Mouse (Mus musculus) lung, embryonic 14.5 days (tissue): Measurements from ENCODE around the gene Rbms1. TPM values are rescaled to one million over a fixed set of nuclear protein-coding genes. Genes with fewer than 3 reads are reported as not detected.
A peak's percentile ranks its signal among the peaks of the same experiment; 100 is the strongest.

Experiments
- ATAC-seq: fragments of 200-750 bp; cut with Nextera tagmentation; 2 replicates; pipeline ENCODE4 v1.8.0; 2017; ENCODE audit warnings: mild to moderate bottlenecking, moderate TSS enrichment, moderate library complexity; ENCODE audit not compliant: insufficient read depth
- DNase-seq: peaks from one replicate; pipeline ENCODE4 v3.0.0-alpha.2; 2015
- H3K27ac ChIP-seq: fragments of 300-500 bp; sonication (generic); 2 replicates; pipeline ENCODE4 v1.5.1; 2014; ENCODE audit warnings: low read depth, mild to moderate bottlenecking, moderate library complexity
- H3K27me3 ChIP-seq: fragments of 300-500 bp; sonication (generic); 2 replicates; pipeline ENCODE4 v1.6.1; 2014; ENCODE audit warnings: low read length, control low read depth; ENCODE audit not compliant: insufficient read depth
- H3K36me3 ChIP-seq: fragments of 300-500 bp; sonication (generic); 2 replicates; pipeline ENCODE4 v1.6.1; 2014; ENCODE audit warnings: control low read depth; ENCODE audit not compliant: insufficient read depth
- H3K4me1 ChIP-seq: fragments of 300-500 bp; sonication (generic); 2 replicates; pipeline ENCODE4 v1.6.1; 2014; ENCODE audit warnings: antibody characterized with exemption, control low read depth; ENCODE audit not compliant: insufficient read depth
- H3K4me2 ChIP-seq: fragments of 300-500 bp; sonication (generic); 2 replicates; pipeline ENCODE4 v1.6.1; 2014; ENCODE audit warnings: mild to moderate bottlenecking
- H3K4me3 ChIP-seq: fragments of 300-500 bp; sonication (generic); 2 replicates; pipeline ENCODE4 v1.5.1; 2014; ENCODE audit warnings: low read depth, low read length
- H3K9ac ChIP-seq: fragments of 300-500 bp; sonication (generic); 2 replicates; pipeline ENCODE4 v1.6.1; 2014
- H3K9me3 ChIP-seq: fragments of 300-500 bp; sonication (generic); 2 replicates; pipeline ENCODE4 v1.6.1; 2016; ENCODE audit warnings: low read depth, low read length, control low read depth
- CTCF ChIP-seq: IDR thresholded peaks from 2 replicates; pipeline ENCODE4 v1.5.1; 2016; ENCODE audit warnings: antibody characterized with exemption, low read depth
- WGBS: fragments of 180-500 bp; shearing (Covaris S2); extraction: QIAGEN DNeasy Blood & Tissue Kit; methylation state at CpG from one replicate; pipeline ENCODE4 v1.1.7; 2014; 5-methylcytosine and 5-hydroxymethylcytosine counted together
- polyA plus RNA-seq: library from polyadenylated mRNA; unstranded; fragments of >200 nt; fragmentation: Nextera tagmentation; extraction: Ambion mirVana; gene quantifications from 2 replicates; pipeline ENCODE4 v1.2.1, GENCODE M21; 2014

Rbms1 gene
- 127 and 136 TPM in 2 replicates for polyA plus RNA-seq

- peak; percentile 85 for DNase-seq
- Histone ChIP-seq H3K27ac (peak within 1 kb of the TSS; percentile 99), H3K4me3 (peak within 1 kb of the TSS; percentile 80), H3K27me3 (no peaks in the 10 kb centered on the region), H3K4me2 (peak within 1 kb of the TSS; percentile 62), H3K9ac (peak within 1 kb of the TSS; percentile 89), H3K9me3 (no peaks in the 10 kb centered on the region), H3K4me1 (peaks cover 5% of the 10 kb centered on the region; the same call in 1 of the 2 replicates), H3K36me3 (no peaks in the 10 kb centered on the region)
- WGBS = under 1% methylated on average over 46 of the region's 51 CpGs
- no peak for TF ChIP-seq CTCF
- peak; percentile 75 for ATAC-seq
These were observed at the start of gene Rbms1 for GRCm38 (mm10) chr2:60962671-60963421. Gene Rbms1 (minus strand): TSS chr2:60963192.

- Histone ChIP-seq H3K4me3 (no peak overlapping the region), H3K9me3 (no peaks in the 10 kb centered on the region), H3K27me3 (no peaks in the 10 kb centered on the region), H3K9ac (no peak overlapping the region), H3K36me3 (no peaks in the 10 kb centered on the region), H3K27ac (no peak overlapping the region), H3K4me1 (no peaks in the 10 kb centered on the region), H3K4me2 (no peak overlapping the region)
- DNase-seq = no peak
- 60% methylated on average over 3 of the region's 3 CpGs for WGBS
- ATAC-seq = no peak
- TF ChIP-seq CTCF = no peak
These were observed 49.3 kb upstream of the Rbms1 start for GRCm38 (mm10) chr2:61012249-61012828.

- no peaks in the 10 kb centered on the region for H3K27me3 ChIP-seq
- H3K9ac ChIP-seq = no peak overlapping the region
- 62% methylated on average over 5 of the region's 5 CpGs for WGBS
- no peak for ATAC-seq
- no peak overlapping the region for H3K4me3 ChIP-seq
- H3K9me3 ChIP-seq = no peaks in the 10 kb centered on the region
- no peaks in the 10 kb centered on the region for H3K4me1 ChIP-seq
- no peak for TF ChIP-seq CTCF
- H3K36me3 ChIP-seq = no peaks in the 10 kb centered on the region
- DNase-seq = peak; percentile 65
- no peak overlapping the region for H3K4me2 ChIP-seq
- H3K27ac ChIP-seq = no peak overlapping the region
These were observed 23.3 kb upstream of the Rbms1 start for GRCm38 (mm10) chr2:60986286-60986685.

GRCm38 (mm10) chr2:60978538-60979313, 15.7 kb upstream of the Rbms1 start:
- Histone ChIP-seq H3K9ac (no peak overlapping the region), H3K36me3 (no peaks in the 10 kb centered on the region), H3K4me1 (peaks cover 7% of the 10 kb centered on the region; the same call in 1 of the 2 replicates), H3K9me3 (no peaks in the 10 kb centered on the region), H3K27me3 (no peaks in the 10 kb centered on the region), H3K27ac (peak overlapping the region; percentile 76), H3K4me3 (no peak overlapping the region), H3K4me2 (no peak overlapping the region)
- 5% methylated on average over 4 of the region's 4 CpGs for WGBS
- no peak for TF ChIP-seq CTCF
- DNase-seq (peak; percentile 91), ATAC-seq (peak; percentile 97)

- Histone ChIP-seq H3K4me3 (no peak overlapping the region), H3K9me3 (no peaks in the 10 kb centered on the region), H3K9ac (no peak overlapping the region), H3K27ac (no peak overlapping the region), H3K4me2 (no peak overlapping the region), H3K4me1 (no peaks in the 10 kb centered on the region), H3K36me3 (no peaks in the 10 kb centered on the region), H3K27me3 (no peaks in the 10 kb centered on the region)
- TF ChIP-seq CTCF = no peak
- no peak for ATAC-seq
- 57% methylated on average over 7 of the region's 7 CpGs for WGBS
- no peak for DNase-seq
These were observed 9.3 kb upstream of the Rbms1 start for GRCm38 (mm10) chr2:60972189-60972814.

GRCm38 (mm10) chr2:60963616-60964015, 624 bp upstream of the Rbms1 start:
- H3K4me1 ChIP-seq = peaks cover 5% of the 10 kb centered on the region; the same call in 1 of the 2 replicates
- 12% methylated on average over 5 of the region's 5 CpGs for WGBS
- peak overlapping the region; percentile 89 for H3K9ac ChIP-seq
- H3K36me3 ChIP-seq = no peaks in the 10 kb centered on the region
- H3K27ac ChIP-seq = peak overlapping the region; percentile 99
- H3K27me3 ChIP-seq = no peaks in the 10 kb centered on the region
- H3K4me2 ChIP-seq = peak overlapping the region; percentile 62
- ATAC-seq (no peak; the same call in 1 of the 2 replicates), DNase-seq (peak; percentile 73)
- TF ChIP-seq CTCF = no peak
- peak overlapping the region; percentile 80 for H3K4me3 ChIP-seq
- H3K9me3 ChIP-seq = no peaks in the 10 kb centered on the region
